Mouse (Mus musculus): Measurements from ENCODE around the gene Dnmbp.

DNA sequence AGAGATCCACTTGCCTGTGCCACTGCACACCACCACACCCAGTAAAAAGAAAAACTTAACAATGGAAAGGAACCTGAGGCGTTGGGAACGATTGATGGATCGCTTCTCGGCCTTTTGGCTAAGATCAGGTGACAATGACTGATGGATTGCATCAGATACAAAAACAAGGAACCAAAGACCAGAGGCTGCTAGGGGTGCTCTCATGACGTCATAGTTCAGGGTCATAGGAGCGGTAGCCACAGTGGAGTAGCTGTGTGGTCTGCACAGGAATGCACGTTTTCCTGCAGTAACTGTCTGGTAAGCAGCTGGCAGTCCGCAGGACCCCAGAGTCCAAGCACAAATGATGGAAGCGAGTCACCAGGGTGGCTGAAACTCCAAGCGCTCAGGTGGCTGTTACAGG is 41.4 kb downstream of the Dnmbp start:
- TF ChIP-seq EP300 (IDR thresholded peaks at IDR 0.05; ENCODE audit: low read depth in 1 of 2, low read length in 2 of 2): no peak
- TF ChIP-seq MAX (IDR thresholded peaks at IDR 0.05; ENCODE audit: low read length): no peak
- TF ChIP-seq POLR2AphosphoS5 (IDR thresholded peaks at IDR 0.05; ENCODE audit: borderline replicate concordance, low read depth, low read length): no peak
- no peak for TF ChIP-seq CTCF (IDR thresholded peaks at IDR 0.05 in 2 of 3, conservative IDR thresholded peaks at IDR 0.05 in 1 of 3; ENCODE audit: control insufficient read depth in 1 of 3, insufficient read depth in 1 of 3, low read depth in 2 of 3, low read length in 3 of 3, poor library complexity in 1 of 3, severe bottlenecking in 1 of 3)
- TF ChIP-seq POLR2AphosphoS2 (IDR thresholded peaks at IDR 0.05; ENCODE audit: low read length): no peak
- TF ChIP-seq KAT2A (conservative IDR thresholded peaks at IDR 0.05; ENCODE audit: low read depth, low read length): no peak
- TF ChIP-seq CHD1 (IDR thresholded peaks at IDR 0.05; ENCODE audit: low read depth, low read length): no peak
- TF ChIP-seq RAD21 (IDR thresholded peaks at IDR 0.05; ENCODE audit: low read depth, low read length): no peak

Measured in MEL (cell line).